Mouse (Mus musculus) hindbrain, embryonic 13.5 days (tissue): Measurements from ENCODE around the gene Ascl5. TPM values are rescaled to one million over a fixed set of nuclear protein-coding genes. Genes with fewer than 3 reads are reported as not detected.

Source experiments
- ATAC-seq: fragments of 200-750 bp; cut with Nextera tagmentation; 2 replicates; pipeline ENCODE4 v1.8.0; 2017; ENCODE audit warnings: moderate TSS enrichment; ENCODE audit not compliant: low FRiP score
- H3K27ac ChIP-seq: fragments of 300-500 bp; sonication (generic); 2 replicates; pipeline ENCODE4 v1.5.1; 2015; ENCODE audit warnings: inconsistent platforms, mild to moderate bottlenecking, moderate library complexity
- H3K27me3 ChIP-seq: fragments of 300-500 bp; sonication (generic); 2 replicates; pipeline ENCODE4 v1.6.1; 2015; ENCODE audit warnings: mild to moderate bottlenecking, inconsistent platforms
- H3K36me3 ChIP-seq: fragments of 300-500 bp; sonication (generic); 2 replicates; pipeline ENCODE4 v1.6.1; 2015; ENCODE audit warnings: mild to moderate bottlenecking, inconsistent platforms
- H3K4me1 ChIP-seq: fragments of 300-500 bp; sonication (generic); replicated peaks from 2 replicates; pipeline ENCODE4 v1.6.1; 2015; ENCODE audit warnings: inconsistent platforms
- H3K4me2 ChIP-seq: fragments of 300-500 bp; sonication (generic); 2 replicates; pipeline ENCODE4 v1.6.1; 2015; ENCODE audit warnings: inconsistent platforms, mild to moderate bottlenecking, moderate library complexity
- H3K4me3 ChIP-seq: fragments of 300-500 bp; sonication (generic); 2 replicates; pipeline ENCODE4 v1.5.1; 2015; ENCODE audit warnings: mild to moderate bottlenecking, inconsistent platforms
- H3K9ac ChIP-seq: fragments of 300-500 bp; sonication (generic); 2 replicates; pipeline ENCODE4 v1.6.1; 2015; ENCODE audit warnings: mild to moderate bottlenecking, inconsistent platforms
- H3K9me3 ChIP-seq: fragments of 300-500 bp; sonication (generic); 2 replicates; pipeline ENCODE4 v1.6.1; 2016; ENCODE audit warnings: inconsistent platforms
- WGBS: fragments of 180-500 bp; shearing (Covaris S2); methylation state at CpG from one replicate; pipeline ENCODE4 v1.1.7; 2015; 5-methylcytosine and 5-hydroxymethylcytosine counted together
- polyA plus RNA-seq: library from polyadenylated mRNA; unstranded; fragments of >200 nt; fragmentation: Nextera tagmentation; extraction: Ambion mirVana; gene quantifications from 2 replicates; pipeline ENCODE4 v1.2.1, GENCODE M21; 2015

Gene Ascl5
- polyA plus RNA-seq, 1 experiment from 2014 or later: not detected

- WGBS: 80% methylated on average over 5 of the region's 5 CpGs
- ATAC-seq: no peak
- H3K27ac ChIP-seq: no peak overlapping the region
- no peak overlapping the region for H3K9ac ChIP-seq
- H3K9me3 ChIP-seq: no peaks in the 10 kb centered on the region
- H3K4me1 ChIP-seq: no peaks in the 10 kb centered on the region
- H3K27me3 ChIP-seq: 0 out of 2 replicates have a peak, but pooled peaks cover 4% of the 10 kb centered on the region
- no peak overlapping the region for H3K4me3 ChIP-seq
- H3K36me3 ChIP-seq: no peaks in the 10 kb centered on the region
- H3K4me2 ChIP-seq: no peak overlapping the region
Observed at GRCm38 (mm10) chr1:136094807-136095206, 44.2 kb downstream of the Ascl5 start.

Other genes with a start within 250 kb of the Ascl5 start
- 0.65 and 0.84 TPM in 2 replicates for gene Lad1, start 232.2 kb upstream of the Ascl5 start, polyA plus RNA-seq
- gene Tnnt2, start 214.4 kb upstream of the Ascl5 start, polyA plus RNA-seq: 12.1 and 16.2 TPM in 2 replicates
- not detected in 2 replicates for gene Pkp1, start 131.6 kb upstream of the Ascl5 start, polyA plus RNA-seq
- gene Igfn1, start 44.5 kb upstream of the Ascl5 start, polyA plus RNA-seq: not detected in 2 replicates
- 149 and 153 TPM in 2 replicates for gene Tmem9, start 42.7 kb upstream of the Ascl5 start, polyA plus RNA-seq
- gene Cacna1s, start 1.9 kb downstream of the Ascl5 start, polyA plus RNA-seq: 0.10 and 0.29 TPM in 2 replicates
- 43.7 and 44.2 TPM in 2 replicates for gene Kif21b, start 80.6 kb downstream of the Ascl5 start, polyA plus RNA-seq
- gene Mroh3, start 162.0 kb downstream of the Ascl5 start, polyA plus RNA-seq: not detected in 2 replicates
- gene Inava, start 183.5 kb downstream of the Ascl5 start, polyA plus RNA-seq: 3.4 and 3.5 TPM in 2 replicates
- gene Gpr25, start 210.1 kb downstream of the Ascl5 start, polyA plus RNA-seq: 0.16 and 0.26 TPM in 2 replicates